Mouse (Mus musculus) layer of hippocampus, postnatal 10 days (tissue): Measurements from ENCODE around the gene Snrk. TPM values are rescaled to one million over a fixed set of nuclear protein-coding genes. Genes with fewer than 3 reads are reported as not detected.

Experiments used
- DNase-seq, 2 experiments: peaks; one replicate each; pipeline ENCODE4 v3.0.0; 2021; ENCODE audit warnings: low spot score in 2 of 2
- long read RNA-seq: library from polyadenylated mRNA; stranded (forward); transcript quantifications from one replicate; pipeline ENCODE4 v2.0.0, GENCODE M21; 2023
- total RNA-seq, 2 experiments: library from RNA; stranded (reverse); gene quantifications; 2 replicates each; pipeline ENCODE4 v1.2.3; 2021

The Snrk gene
- 100 to 1,000 TPM; 128 to 130 TPM for total RNA-seq
- long read RNA-seq, full-length matches to known transcripts: 19 of 59 reads
- long read RNA-seq, partial matches to known transcripts: 10 of 59 reads
- long read RNA-seq, other reads (novel, unspliced or antisense): 30 of 59 reads

GRCm38 (mm10) chr9:122117112-122117616 lies at the start of gene Snrk:
Gene Snrk (plus strand): TSS chr9:122117266.
- peak; percentile 88 to 92 for DNase-seq

- no peak for DNase-seq
Measured at GRCm38 (mm10) chr9:122067654-122068053, 49.4 kb upstream of the Snrk start.

- no peak for DNase-seq
Measured at GRCm38 (mm10) chr9:122069560-122070174, 47.4 kb upstream of the Snrk start.

GRCm38 (mm10) chr9:122073980-122074379 lies 43.1 kb upstream of the Snrk start:
- no peak for DNase-seq

- no peak for DNase-seq
Measured at GRCm38 (mm10) chr9:122074575-122074974, 42.5 kb upstream of the Snrk start.

GRCm38 (mm10) chr9:122078456-122078855 lies 38.6 kb upstream of the Snrk start:
- no peak for DNase-seq

GRCm38 (mm10) chr9:122083698-122084097 lies 33.4 kb upstream of the Snrk start:
- no peak for DNase-seq

- DNase-seq: no peak
Measured at GRCm38 (mm10) chr9:122084175-122084574, 32.9 kb upstream of the Snrk start.

- no peak for DNase-seq
Measured at GRCm38 (mm10) chr9:122084636-122085035, 32.4 kb upstream of the Snrk start.

- peak in 1 of 2 experiments; percentile 19 for DNase-seq
Measured at GRCm38 (mm10) chr9:122085055-122085454, 32.0 kb upstream of the Snrk start.

- DNase-seq: peak in 1 of 2 experiments; percentile 48
Measured at GRCm38 (mm10) chr9:122085550-122086205, 31.4 kb upstream of the Snrk start.

GRCm38 (mm10) chr9:122087086-122087485 lies 30.0 kb upstream of the Snrk start:
- DNase-seq: no peak

GRCm38 (mm10) chr9:122091171-122091570 lies 25.9 kb upstream of the Snrk start:
- DNase-seq: no peak

- no peak for DNase-seq
Measured at GRCm38 (mm10) chr9:122091782-122092228, 25.3 kb upstream of the Snrk start.

GRCm38 (mm10) chr9:122094171-122094570 lies 22.9 kb upstream of the Snrk start:
- DNase-seq: no peak

GRCm38 (mm10) chr9:122096822-122097511 lies 20.1 kb upstream of the Snrk start:
- DNase-seq: no peak

GRCm38 (mm10) chr9:122097535-122097934 lies 19.5 kb upstream of the Snrk start:
- no peak for DNase-seq

GRCm38 (mm10) chr9:122100584-122101127 lies 16.4 kb upstream of the Snrk start:
- DNase-seq: no peak

- no peak for DNase-seq
Measured at GRCm38 (mm10) chr9:122101196-122101595, 15.9 kb upstream of the Snrk start.

- no peak for DNase-seq
Measured at GRCm38 (mm10) chr9:122103550-122104284, 13.3 kb upstream of the Snrk start.
